Mouse (Mus musculus): Measurements from ENCODE around the gene Naaladl1.

The Naaladl1 gene

DNA sequence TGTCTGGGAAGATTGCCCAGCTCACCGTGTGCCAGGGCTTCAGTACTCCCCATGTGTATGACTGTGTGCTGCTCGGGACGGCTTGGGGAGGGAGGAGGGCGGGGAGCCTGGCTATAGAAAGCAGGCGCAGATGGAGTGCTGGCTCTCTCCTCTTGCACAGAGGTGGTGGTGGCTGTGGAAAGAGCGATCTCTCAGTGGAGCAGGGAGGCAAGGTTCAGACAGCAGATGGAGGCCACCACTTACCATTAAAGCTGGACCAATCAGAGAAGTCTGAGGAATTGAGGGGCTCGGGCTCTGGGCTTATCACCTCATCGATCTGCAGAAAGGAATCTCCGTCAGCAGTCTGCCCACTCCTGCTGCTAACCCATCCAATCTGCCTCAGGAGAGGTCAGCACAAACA, 23.4 kb upstream of the Naaladl1 start, which contains the start of gene Gm28374:
Gm28374 (minus strand) TSS at position 101 of the 400 bp plus-strand sequence.
- in situ Hi-C loops (cut with MboI, MseI), result no loop called here

- in situ Hi-C loops (cut with MboI, MseI), result no loop called here
These were observed 20.9 kb upstream of the Naaladl1 start, which contains the start of the genes Zfpl1 and Cdca5 for GRCm38 (mm10) chr19:6084478-6085248. Gene Zfpl1, minus strand, starts transcription at chr19:6084956. Gene Cdca5, plus strand, starts transcription at chr19:6084983.

GRCm38 (mm10) chr19:6085417-6085879, 20.1 kb upstream of the Naaladl1 start:
- in situ Hi-C loops (cut with MboI, MseI), result no loop called here

GRCm38 (mm10) chr19:6088841-6089240, 16.7 kb upstream of the Naaladl1 start:
- in situ Hi-C loops (cut with MboI, MseI), result no loop called here

DNA sequence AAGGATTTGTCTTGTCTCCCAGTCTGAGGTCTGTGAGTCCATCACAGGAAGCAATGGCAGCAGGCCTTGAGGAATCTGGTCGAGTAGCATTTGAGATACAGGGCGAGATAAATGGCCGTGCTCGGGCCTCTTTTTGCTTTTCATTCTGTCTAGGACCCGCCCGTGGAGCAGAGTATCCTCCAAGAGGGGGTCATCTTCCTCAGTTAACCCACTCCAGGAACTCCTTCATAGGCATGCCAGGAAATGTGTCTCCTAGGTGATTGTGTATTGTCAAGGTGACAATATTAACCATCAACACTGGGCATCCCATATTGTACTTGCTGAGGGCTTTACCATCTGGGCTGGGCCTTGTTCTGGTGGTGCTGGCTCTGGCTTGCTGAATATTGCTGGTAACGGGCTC, 11.5 kb upstream of the Naaladl1 start, which contains the start of gene AC131692.1:
AC131692.1 (plus strand) TSS at position 301 of the 400 bp plus-strand sequence.
- in situ Hi-C loops (cut with MboI, MseI), result no loop called here

DNA sequence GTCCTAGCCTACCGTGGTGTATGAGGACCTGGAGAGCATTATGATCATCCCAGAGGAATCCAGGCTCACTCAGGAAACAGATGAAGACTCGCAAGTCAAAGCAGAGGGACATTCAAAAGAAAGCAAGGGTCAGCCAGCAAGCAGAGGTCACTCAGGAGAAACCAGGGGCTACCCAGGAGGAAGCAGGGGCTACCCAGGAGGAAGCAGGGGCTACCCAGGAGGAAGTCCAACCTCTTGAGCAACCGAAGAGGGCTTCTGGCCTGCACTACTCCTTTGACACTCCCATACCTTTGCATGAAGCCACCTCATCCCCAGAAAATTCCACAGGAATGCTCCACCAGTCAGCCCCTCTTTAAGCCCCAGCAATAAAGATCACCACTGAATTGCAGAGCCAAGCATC, 7.7 kb upstream of the Naaladl1 start:
- in situ Hi-C loops (cut with MboI, MseI), result no loop called here

GRCm38 (mm10) chr19:6101186-6101585, 4.4 kb upstream of the Naaladl1 start:
- in situ Hi-C loops (cut with MboI, MseI), result no loop called here

DNA sequence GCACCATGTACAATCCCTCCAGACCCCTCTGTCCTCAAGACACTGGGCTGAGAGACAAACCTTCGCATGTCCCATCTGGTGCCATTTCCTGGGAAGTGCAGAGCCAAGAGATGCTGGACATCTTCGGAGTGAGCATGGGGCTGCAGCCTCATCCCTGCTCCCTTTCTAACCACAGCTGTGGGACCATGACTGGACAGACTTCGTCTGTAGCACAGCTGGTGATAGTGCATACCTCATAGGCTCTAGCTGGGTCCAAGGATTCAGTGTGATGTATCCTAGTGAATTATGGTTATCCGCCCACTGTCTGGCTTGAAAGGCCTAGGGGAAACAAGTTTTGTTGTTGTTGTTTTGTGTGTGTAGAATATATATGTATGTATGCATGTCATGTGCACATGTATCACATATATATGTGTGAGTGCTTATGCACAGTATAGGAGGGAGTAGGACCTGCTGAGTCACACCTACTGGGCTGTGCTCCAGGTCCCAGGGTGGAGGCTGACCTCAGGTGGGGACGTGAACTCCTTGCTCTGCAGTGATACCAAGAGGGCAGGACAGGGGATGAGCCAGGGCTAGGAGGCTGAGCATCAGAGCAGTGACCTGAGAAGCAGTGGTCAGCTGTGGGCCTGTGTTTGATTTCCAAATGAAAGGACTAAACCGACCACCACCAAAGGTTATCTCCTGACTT, 3.3 kb upstream of the Naaladl1 start:
- in situ Hi-C loops (cut with MboI, MseI), result no loop called here

- in situ Hi-C loops (cut with MboI, MseI), result no loop called here
These were observed 1.1 kb upstream of the Naaladl1 start for GRCm38 (mm10) chr19:6104476-6104875.

- in situ Hi-C loops (cut with MboI, MseI), result no loop called here
These were observed 7.5 kb downstream of the Naaladl1 start for GRCm38 (mm10) chr19:6113116-6113515.

DNA sequence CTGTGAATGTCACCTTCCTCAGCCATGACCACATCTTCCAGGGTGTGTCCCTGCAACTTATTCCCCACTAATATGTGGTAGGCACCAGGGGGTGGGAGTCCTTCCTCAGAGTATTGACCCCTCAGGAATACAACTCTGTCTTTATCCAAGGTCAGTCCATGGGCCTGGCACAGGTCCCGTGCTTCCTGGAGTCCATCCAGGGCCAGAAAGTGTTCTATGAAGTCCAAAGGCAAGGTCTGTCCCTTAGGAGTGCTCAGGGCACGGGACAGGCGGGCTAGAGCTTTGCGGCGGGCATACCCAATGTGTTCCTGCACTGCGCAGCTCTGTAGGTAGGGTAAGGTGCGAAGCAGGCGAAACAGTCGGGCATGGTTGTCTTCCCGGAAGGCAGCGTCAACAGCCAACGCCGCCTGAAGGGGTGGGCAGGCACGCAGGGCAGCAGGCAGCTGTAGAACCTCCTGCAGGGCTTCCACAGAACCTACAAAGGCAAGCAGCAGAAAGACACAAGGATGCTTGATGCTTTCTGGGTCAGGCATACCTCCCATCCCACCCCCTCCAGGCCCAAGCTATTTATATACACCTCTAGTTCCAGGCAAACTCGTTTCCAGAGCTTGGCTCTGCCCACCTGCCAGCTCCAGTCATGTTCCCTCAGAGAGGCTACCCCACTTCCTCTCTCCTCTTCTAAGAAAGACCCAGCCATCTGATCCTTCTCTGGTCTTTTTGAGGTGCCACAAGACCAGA, 10.7 kb downstream of the Naaladl1 start:
- in situ Hi-C loops (cut with MboI, MseI), result no loop called here

DNA sequence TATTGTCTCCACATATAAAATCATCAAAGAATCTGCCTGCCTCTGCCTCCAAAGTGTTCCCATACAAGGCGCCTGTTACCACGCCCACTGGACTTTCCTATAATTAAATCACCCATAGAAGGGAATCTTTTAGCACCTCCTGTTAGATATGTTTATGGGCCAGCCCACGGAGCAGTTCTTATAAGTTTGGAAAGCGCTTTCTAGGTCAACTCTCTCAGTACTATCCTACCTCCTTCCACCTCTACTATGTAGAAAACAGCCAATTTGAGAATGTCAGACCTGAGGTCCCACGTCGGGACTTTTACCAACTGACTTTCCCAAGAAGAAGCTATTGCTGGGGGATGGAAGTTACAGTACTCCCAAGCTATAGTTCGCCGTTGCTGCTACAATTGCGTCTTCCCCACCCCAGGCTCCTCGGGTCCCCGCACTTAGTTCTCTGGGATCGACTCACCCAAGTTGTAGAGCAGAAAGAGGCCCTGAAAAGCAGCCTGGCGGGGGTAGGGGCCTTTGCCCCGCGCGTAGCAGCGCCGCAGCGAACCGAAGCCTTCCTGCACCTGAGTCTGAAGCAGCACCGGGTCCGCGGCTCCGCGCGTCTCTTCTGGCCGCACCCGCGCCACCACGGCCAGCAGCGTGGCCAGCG, 11.9 kb downstream of the Naaladl1 start:
- in situ Hi-C loops (cut with MboI, MseI), result no loop called here

DNA sequence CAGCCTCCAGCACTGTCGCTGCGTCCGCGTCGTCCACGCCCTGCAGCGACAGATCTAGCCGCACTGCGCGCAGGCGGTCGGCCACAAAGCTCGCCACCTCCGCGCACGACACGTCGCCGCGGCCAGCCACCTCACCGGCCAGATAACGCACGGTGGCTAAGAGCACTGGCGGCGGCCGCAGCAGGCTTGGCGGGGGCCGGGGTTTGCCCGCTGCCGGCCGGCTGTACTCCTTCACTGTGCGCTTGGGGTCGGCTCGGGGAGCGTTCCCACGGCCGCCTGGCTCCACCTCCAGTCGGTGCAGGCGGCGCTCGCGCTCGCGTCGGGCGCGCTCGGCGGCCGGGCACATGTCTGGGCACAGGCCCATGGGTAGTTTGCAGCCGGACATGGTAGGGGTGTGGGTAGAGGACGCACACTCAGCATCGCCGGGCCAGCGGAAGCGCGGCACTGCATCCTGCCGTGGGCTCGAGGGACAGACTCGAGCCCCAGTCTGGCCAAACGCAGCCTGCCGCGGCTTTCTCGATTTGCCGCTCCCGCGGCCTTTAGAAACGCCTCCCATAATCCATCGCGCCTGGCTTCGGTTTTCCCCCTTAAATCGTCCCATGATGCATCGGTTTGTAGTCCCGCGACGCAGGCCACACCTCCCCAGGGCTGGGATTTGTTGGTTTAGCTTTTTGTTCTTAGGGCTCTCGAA, 12.5 kb downstream of the Naaladl1 start, which contains the start of gene Sac3d1:
Sac3d1 (minus strand) TSS at position 665 of the 691 bp plus-strand sequence.
- in situ Hi-C loops (cut with MboI, MseI), result no loop called here

- in situ Hi-C loops (cut with MboI, MseI), result no loop called here
These were observed 13.1 kb downstream of the Naaladl1 start for GRCm38 (mm10) chr19:6118677-6119185.

- in situ Hi-C loops (cut with MboI, MseI), result no loop called here
These were observed 16.2 kb downstream of the Naaladl1 start for GRCm38 (mm10) chr19:6121761-6122160.

GRCm38 (mm10) chr19:6123330-6123729, 17.7 kb downstream of the Naaladl1 start:
- in situ Hi-C loops (cut with MboI, MseI), result no loop called here

GRCm38 (mm10) chr19:6124898-6125297, 19.3 kb downstream of the Naaladl1 start:
- in situ Hi-C loops (cut with MboI, MseI), result no loop called here

DNA sequence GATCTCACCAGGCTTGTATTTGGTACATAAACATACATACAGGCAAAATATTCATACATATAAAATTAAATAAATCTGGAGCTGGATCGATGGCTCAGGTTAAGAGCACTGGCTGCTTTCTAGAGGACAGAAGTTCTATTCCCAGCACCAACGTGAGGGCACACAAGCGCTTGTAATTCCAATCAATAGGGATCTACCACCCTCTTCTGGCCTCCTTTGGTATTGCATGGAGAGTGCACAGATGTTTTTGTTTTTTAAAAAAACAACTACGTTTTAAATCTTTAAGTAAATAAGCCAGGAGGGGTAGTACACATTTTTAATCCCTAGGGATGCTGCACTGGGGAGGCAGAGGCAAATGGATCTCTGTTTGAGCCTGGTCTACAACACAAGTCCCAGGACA, 20.7 kb downstream of the Naaladl1 start:
- in situ Hi-C loops (cut with MboI, MseI), result no loop called here

- in situ Hi-C loops (cut with MboI, MseI), result no loop called here
These were observed 21.4 kb downstream of the Naaladl1 start for GRCm38 (mm10) chr19:6126789-6127580.
